Mouse (Mus musculus) lung, postnatal 10 days (tissue): ENCODE data around the gene Proz.

ENCODE experiments used
- DNase-seq: peaks from one replicate; pipeline ENCODE4 v3.0.0; 2021

The Proz gene

GRCm38 (mm10) chr8:13107990-13108638 is 47.4 kb downstream of the Proz start:
- DNase-seq, result no peak

- DNase-seq, result no peak
These were observed 48.3 kb downstream of the Proz start for GRCm38 (mm10) chr8:13108967-13109366.

DNA sequence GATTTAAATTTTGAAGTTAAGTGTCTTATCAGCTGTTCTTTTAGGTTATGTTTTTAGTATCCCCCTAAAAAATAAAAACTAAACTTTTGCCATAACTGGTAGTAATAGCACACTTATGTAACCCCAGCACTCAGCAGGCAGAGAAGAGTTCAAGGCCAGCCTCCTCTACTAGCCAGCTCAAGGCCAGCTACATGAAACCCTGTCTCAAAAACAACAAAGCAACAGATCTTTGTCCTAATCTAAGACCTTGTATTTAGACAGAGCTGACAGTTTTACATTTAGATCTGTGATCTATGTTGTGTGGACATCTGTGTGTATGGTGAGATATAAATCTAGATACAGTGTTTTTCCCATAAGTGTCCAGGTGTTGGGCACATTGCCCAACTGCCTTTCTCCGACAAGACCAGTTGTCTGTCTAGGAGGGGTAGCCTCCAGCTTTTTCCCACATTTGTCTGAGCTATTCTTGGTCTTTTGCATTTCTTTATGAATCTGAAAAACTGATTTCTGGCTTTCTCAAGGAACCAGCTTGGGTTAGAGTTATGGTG is 48.8 kb downstream of the Proz start:
- DNase-seq, result no peak

- no peak for DNase-seq
These were observed 51.2 kb downstream of the Proz start for GRCm38 (mm10) chr8:13111917-13112316.

GRCm38 (mm10) chr8:13113232-13113631 is 52.5 kb downstream of the Proz start:
- DNase-seq, result no peak

GRCm38 (mm10) chr8:13117096-13117495 is 56.4 kb downstream of the Proz start:
- no peak for DNase-seq

DNA sequence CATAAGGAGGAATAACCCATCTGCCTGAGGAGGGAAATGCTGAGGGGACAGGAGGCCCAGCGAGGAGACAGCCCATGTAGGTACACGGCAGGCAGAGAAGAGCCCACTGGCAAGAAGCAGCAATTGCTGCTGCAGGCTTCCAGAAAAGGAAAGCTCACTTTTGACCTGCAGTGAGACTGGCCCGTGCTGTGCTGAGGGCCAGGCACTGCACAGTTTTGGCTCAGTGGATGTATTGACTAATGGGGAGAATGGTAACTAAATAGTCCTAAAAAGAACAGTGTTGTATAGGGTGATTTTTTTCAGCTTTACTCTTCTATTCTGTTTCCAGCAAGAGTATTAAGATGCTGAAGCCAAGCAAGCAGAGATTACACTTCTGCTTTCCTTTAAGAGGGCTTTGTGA is 57.8 kb downstream of the Proz start:
- DNase-seq, result no peak

- no peak for DNase-seq
These were observed 60.4 kb downstream of the Proz start for GRCm38 (mm10) chr8:13120882-13121665.

DNA sequence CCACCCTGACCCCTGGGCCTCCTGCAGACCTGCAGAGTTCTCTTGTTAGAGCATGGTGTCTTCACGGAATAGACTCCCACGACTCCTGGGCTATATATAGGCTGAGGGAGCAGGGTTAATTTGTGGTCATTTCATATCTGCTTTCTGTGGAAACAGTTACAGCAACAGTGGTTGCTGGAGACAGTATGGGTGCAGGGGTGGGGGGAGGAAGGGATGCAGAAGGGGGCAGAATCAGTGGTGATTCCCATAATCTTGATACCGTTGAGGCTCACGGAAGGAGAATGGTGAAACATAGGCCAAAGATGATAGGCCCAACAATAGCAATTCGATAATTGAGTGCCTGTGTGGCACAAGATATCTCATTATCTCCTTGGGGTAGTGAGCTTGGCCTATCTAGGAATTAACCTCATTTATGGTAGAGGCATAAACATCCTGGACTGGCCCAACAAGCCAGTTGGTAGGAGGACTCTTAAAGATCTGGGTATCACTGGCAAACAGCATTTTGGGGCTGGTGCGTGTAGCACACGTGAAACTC is 62.2 kb downstream of the Proz start:
- no peak for DNase-seq

- DNase-seq, result no peak
These were observed 64.2 kb downstream of the Proz start for GRCm38 (mm10) chr8:13124897-13125296.
